Mouse (Mus musculus): Measurements from ENCODE around the gene Nphp1.

DNA sequence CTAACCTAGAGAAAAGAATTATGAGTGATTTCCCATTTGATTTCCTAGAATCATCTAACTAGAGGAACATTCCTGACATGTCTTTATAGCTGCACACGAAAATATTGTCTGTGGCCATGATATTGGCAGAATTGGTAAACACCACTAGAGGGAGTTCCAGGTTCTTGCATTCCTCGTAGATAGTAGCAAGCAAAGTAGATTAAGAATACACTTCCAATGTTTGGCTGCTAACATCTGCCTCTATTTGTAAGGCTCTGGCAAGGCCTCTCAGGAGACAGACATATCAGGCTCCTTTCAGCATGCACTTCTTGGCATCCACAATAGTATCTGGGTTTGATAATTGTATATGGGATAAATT lies 44.1 kb upstream of the Nphp1 start:
- TF ChIP-seq CTCF (IDR thresholded peaks at IDR 0.05) (peak; percentile 72), EP300 (IDR thresholded peaks at IDR 0.05) (no peak)
